Mouse (Mus musculus): ENCODE measurements around the gene Cep57l1. TPM values are rescaled to one million over a fixed set of nuclear protein-coding genes. Genes with fewer than 3 reads are reported as not detected.
"Not testable (repeated sequence)": the region's sequence is repeated elsewhere in the genome, so short reads cannot be mapped to it uniquely, and the experiment has no call there.

Gene Cep57l1
- polyA plus RNA-seq, 1 experiment from 2014 or later: 31.1 TPM

GRCm38 (mm10) chr10:41829980-41830379, 20.3 kb upstream of the Cep57l1 start:
- H3K4me2 ChIP-seq: no peak overlapping the region
- H3K27me3 ChIP-seq (replicated peaks; ENCODE audit: control insufficient read depth, insufficient read depth, low read length): no peaks in the 10 kb centered on the region
- H3K36me3 ChIP-seq (ENCODE audit: control insufficient read depth, insufficient read depth, low read length): no peaks in the 10 kb centered on the region
- WGBS: 80% methylated on average over 2 of the region's 2 CpGs
- ATAC-seq (replicated peaks; ENCODE audit: low FRiP score) (no peak), DNase-seq (ENCODE audit: low spot score) (no peak)
- H3K4me1 ChIP-seq (replicated peaks; ENCODE audit: control insufficient read depth, insufficient read depth, low read length): peaks cover 8% of the 10 kb centered on the region
- H3K4me3 ChIP-seq (ENCODE audit: low read depth, low read length): no peak overlapping the region
- H3K9ac ChIP-seq (ENCODE audit: low read depth, low read length): no peak overlapping the region
- no peak overlapping the region for H3K27ac ChIP-seq (ENCODE audit: low read depth, low read length)
- no peaks in the 10 kb centered on the region for H3K9me3 ChIP-seq (ENCODE audit: control insufficient read depth, low read length)

DNA sequence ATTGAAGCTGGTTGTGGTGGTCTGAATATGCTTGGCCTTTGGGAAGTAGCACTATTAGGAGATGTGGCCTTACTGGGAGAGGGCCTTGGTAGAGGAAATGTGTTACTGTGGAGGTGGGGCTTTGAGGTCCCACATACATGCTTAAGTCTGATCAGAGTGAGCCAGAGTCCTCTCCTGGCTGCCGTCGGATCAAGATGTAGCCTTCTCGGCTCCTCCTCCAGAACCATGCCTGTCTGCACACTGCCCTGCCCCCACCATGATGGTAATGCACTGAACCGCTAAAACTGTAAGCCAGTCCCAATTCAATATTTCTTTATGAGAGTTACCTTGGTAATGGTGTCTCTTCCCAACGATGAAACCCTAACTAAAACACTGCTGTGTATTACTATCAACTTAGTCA, 19.5 kb upstream of the Cep57l1 start:
- H3K27me3 ChIP-seq (replicated peaks; ENCODE audit: control insufficient read depth, insufficient read depth, low read length): no peaks in the 10 kb centered on the region
- H3K4me3 ChIP-seq (ENCODE audit: low read depth, low read length): no peak overlapping the region
- H3K36me3 ChIP-seq (ENCODE audit: control insufficient read depth, insufficient read depth, low read length): no peaks in the 10 kb centered on the region
- no peaks in the 10 kb centered on the region for H3K9me3 ChIP-seq (ENCODE audit: control insufficient read depth, low read length)
- no peak overlapping the region for H3K9ac ChIP-seq (ENCODE audit: low read depth, low read length)
- WGBS: 81% methylated on average over 5 of the region's 5 CpGs
- ATAC-seq (replicated peaks; ENCODE audit: low FRiP score) (no peak), DNase-seq (ENCODE audit: low spot score) (no peak)
- H3K27ac ChIP-seq (ENCODE audit: low read depth, low read length): no peak overlapping the region
- no peak overlapping the region for H3K4me2 ChIP-seq
- H3K4me1 ChIP-seq (replicated peaks; ENCODE audit: control insufficient read depth, insufficient read depth, low read length): peaks cover 8% of the 10 kb centered on the region

DNA sequence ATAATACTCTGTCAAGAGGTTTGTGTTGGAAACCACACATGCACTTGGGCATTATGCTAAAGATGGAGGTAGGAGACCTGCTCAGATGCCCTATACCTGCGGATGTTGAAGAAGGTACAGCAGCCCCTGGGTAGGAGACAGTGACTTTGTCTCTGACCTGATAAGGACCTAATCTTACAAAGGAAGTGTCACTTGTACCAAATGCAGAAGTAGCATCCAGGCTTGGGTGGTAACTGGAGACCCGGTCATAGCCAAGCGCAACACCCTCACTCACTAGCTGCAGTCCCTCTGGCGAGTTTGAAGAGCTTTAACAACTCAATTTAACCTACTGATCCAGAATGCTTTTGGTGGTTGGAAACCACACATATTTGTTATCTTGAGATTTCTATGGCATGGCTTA, 18.1 kb upstream of the Cep57l1 start:
- no peak for ATAC-seq (replicated peaks; ENCODE audit: low FRiP score)
- H3K9ac ChIP-seq (ENCODE audit: low read depth, low read length): no peak overlapping the region
- WGBS: 56% methylated on average over 4 of the region's 4 CpGs
- DNase-seq (ENCODE audit: low spot score): no peak
- H3K4me3 ChIP-seq (ENCODE audit: low read depth, low read length): no peak overlapping the region
- no peaks in the 10 kb centered on the region for H3K9me3 ChIP-seq (ENCODE audit: control insufficient read depth, low read length)
- H3K4me1 ChIP-seq (replicated peaks; ENCODE audit: control insufficient read depth, insufficient read depth, low read length): peaks cover 8% of the 10 kb centered on the region
- no peak overlapping the region for H3K27ac ChIP-seq (ENCODE audit: low read depth, low read length)
- no peak overlapping the region for H3K4me2 ChIP-seq
- no peaks in the 10 kb centered on the region for H3K27me3 ChIP-seq (replicated peaks; ENCODE audit: control insufficient read depth, insufficient read depth, low read length)
- no peaks in the 10 kb centered on the region for H3K36me3 ChIP-seq (ENCODE audit: control insufficient read depth, insufficient read depth, low read length)

- Histone ChIP-seq H3K4me3 (ENCODE audit: low read depth, low read length) (no peak overlapping the region), H3K9ac (ENCODE audit: low read depth, low read length) (no peak overlapping the region), H3K27me3 (replicated peaks; ENCODE audit: control insufficient read depth, insufficient read depth, low read length) (no peaks in the 10 kb centered on the region), H3K27ac (ENCODE audit: low read depth, low read length) (no peak overlapping the region), H3K9me3 (ENCODE audit: control insufficient read depth, low read length) (no peaks in the 10 kb centered on the region), H3K4me1 (replicated peaks; ENCODE audit: control insufficient read depth, insufficient read depth, low read length) (peaks cover 8% of the 10 kb centered on the region), H3K36me3 (ENCODE audit: control insufficient read depth, insufficient read depth, low read length) (no peaks in the 10 kb centered on the region), H3K4me2 (no peak overlapping the region)
- DNase-seq (ENCODE audit: low spot score) (no peak), ATAC-seq (replicated peaks; ENCODE audit: low FRiP score) (no peak)
- 58% methylated on average over 6 of the region's 6 CpGs for WGBS
Measured at GRCm38 (mm10) chr10:41826526-41827116, 16.9 kb upstream of the Cep57l1 start.

DNA sequence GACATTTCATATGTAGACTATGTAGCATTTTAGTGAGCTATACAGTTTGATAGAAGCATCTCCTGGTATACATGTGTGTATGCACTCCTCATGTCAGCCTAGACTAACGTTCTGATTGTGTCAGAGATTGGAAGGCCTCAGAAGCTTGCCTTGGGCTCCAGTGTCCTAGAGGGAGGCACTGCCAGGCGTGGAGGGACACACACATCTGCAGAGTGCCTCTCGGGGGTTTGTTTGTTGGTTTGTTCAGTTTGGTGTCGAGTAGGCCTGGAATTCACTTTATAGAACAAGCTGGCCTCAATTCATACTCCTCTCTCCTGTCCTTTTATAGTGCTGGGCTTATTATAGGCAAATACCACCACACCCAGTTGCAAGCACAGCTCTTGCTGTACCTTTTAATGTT, 16.3 kb upstream of the Cep57l1 start:
- no peak overlapping the region for H3K4me3 ChIP-seq (ENCODE audit: low read depth, low read length)
- 82% methylated on average over 4 of the region's 4 CpGs for WGBS
- peaks cover 8% of the 10 kb centered on the region for H3K4me1 ChIP-seq (replicated peaks; ENCODE audit: control insufficient read depth, insufficient read depth, low read length)
- no peaks in the 10 kb centered on the region for H3K27me3 ChIP-seq (replicated peaks; ENCODE audit: control insufficient read depth, insufficient read depth, low read length)
- H3K27ac ChIP-seq (ENCODE audit: low read depth, low read length): no peak overlapping the region
- no peak overlapping the region for H3K4me2 ChIP-seq
- no peak overlapping the region for H3K9ac ChIP-seq (ENCODE audit: low read depth, low read length)
- DNase-seq (ENCODE audit: low spot score) (no peak), ATAC-seq (replicated peaks; ENCODE audit: low FRiP score) (no peak)
- H3K36me3 ChIP-seq (ENCODE audit: control insufficient read depth, insufficient read depth, low read length): no peaks in the 10 kb centered on the region
- no peaks in the 10 kb centered on the region for H3K9me3 ChIP-seq (ENCODE audit: control insufficient read depth, low read length)

DNA sequence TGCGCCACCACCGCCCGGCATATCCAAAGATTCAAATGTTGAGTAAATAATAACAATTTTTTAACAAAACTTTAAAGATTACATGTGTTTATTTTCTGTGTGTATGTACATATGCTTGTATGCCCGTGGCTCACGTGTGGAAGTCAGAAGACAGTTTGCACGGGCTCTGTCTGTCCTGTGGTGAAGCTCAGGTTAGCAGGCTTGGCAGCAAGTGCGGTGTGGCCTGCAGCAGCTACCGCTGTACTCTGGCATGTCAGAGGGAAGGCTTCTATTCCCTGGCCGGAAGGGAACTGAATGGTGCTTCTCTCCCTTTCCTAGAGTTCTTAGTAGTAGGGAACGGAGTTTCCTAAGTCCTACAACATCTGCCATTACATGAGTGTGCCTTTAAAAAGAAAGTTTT, 15.4 kb upstream of the Cep57l1 start:
- no peak overlapping the region for H3K9ac ChIP-seq (ENCODE audit: low read depth, low read length)
- ATAC-seq (replicated peaks; ENCODE audit: low FRiP score) (no peak), DNase-seq (ENCODE audit: low spot score) (no peak)
- no peaks in the 10 kb centered on the region for H3K36me3 ChIP-seq (ENCODE audit: control insufficient read depth, insufficient read depth, low read length)
- 84% methylated on average over 10 of the region's 10 CpGs for WGBS
- H3K27me3 ChIP-seq (replicated peaks; ENCODE audit: control insufficient read depth, insufficient read depth, low read length): no peaks in the 10 kb centered on the region
- H3K4me2 ChIP-seq: no peak overlapping the region
- peaks cover 8% of the 10 kb centered on the region for H3K4me1 ChIP-seq (replicated peaks; ENCODE audit: control insufficient read depth, insufficient read depth, low read length)
- H3K9me3 ChIP-seq (ENCODE audit: control insufficient read depth, low read length): no peaks in the 10 kb centered on the region
- no peak overlapping the region for H3K4me3 ChIP-seq (ENCODE audit: low read depth, low read length)
- H3K27ac ChIP-seq (ENCODE audit: low read depth, low read length): no peak overlapping the region

DNA sequence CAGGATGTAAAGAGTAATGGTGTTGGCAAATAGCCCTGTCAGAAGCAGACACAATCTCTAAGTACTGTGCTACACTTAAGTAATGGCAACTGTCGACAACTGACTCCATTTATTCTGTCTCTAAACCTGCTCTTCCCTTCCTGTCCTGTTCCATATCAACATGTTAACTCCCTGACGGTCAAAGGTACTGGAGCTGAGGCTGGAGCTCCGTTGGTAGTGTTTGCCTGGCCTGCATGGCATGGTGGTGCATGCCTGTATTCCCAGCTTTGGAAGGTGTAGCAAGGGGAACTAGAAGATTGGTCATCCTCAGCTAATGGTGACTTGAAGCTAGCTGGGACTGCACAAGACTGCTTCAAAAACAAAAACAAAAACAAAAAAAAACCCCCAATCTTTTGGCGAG, 14.2 kb upstream of the Cep57l1 start:
- Histone ChIP-seq H3K4me3 (ENCODE audit: low read depth, low read length) (no peak overlapping the region), H3K4me2 (no peak overlapping the region), H3K27ac (ENCODE audit: low read depth, low read length) (no peak overlapping the region), H3K36me3 (ENCODE audit: control insufficient read depth, insufficient read depth, low read length) (no peaks in the 10 kb centered on the region), H3K27me3 (replicated peaks; ENCODE audit: control insufficient read depth, insufficient read depth, low read length) (no peaks in the 10 kb centered on the region), H3K4me1 (replicated peaks; ENCODE audit: control insufficient read depth, insufficient read depth, low read length) (peaks cover 8% of the 10 kb centered on the region), H3K9me3 (ENCODE audit: control insufficient read depth, low read length) (no peaks in the 10 kb centered on the region), H3K9ac (ENCODE audit: low read depth, low read length) (no peak overlapping the region)
- no peak for ATAC-seq (replicated peaks; ENCODE audit: low FRiP score)
- 71% methylated on average over 4 of the region's 4 CpGs for WGBS
- no peak for DNase-seq (ENCODE audit: low spot score)

DNA sequence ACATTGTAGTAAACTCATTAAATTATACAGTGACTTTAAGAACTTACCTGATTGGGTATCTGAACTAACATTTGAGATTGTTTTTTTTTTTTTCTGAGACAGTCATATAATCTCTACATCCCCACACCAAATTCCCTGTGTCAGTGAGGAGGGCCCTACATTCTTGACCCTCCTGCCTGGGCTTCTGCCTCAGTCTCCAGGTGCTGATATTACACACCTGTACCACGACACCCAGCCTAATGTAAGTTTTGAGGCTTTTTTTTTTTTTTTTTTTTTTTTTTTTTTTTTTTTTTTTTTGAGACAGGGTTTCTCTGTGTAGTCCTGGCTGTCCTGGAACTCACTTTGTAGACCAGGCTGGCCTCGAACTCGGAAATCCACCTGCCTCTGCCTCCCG, 13.6 kb upstream of the Cep57l1 start:
- 88% methylated on average over 3 of the region's 4 CpGs for WGBS
- H3K27ac ChIP-seq (ENCODE audit: low read depth, low read length); H3K4me1 ChIP-seq (replicated peaks; ENCODE audit: control insufficient read depth, insufficient read depth, low read length); H3K9me3 ChIP-seq (ENCODE audit: control insufficient read depth, low read length); H3K36me3 ChIP-seq (ENCODE audit: control insufficient read depth, insufficient read depth, low read length); H3K4me3 ChIP-seq (ENCODE audit: low read depth, low read length); ATAC-seq (replicated peaks; ENCODE audit: low FRiP score); DNase-seq (ENCODE audit: low spot score); H3K27me3 ChIP-seq (replicated peaks; ENCODE audit: control insufficient read depth, insufficient read depth, low read length); H3K4me2 ChIP-seq; H3K9ac ChIP-seq (ENCODE audit: low read depth, low read length): not testable (repeated sequence)

GRCm38 (mm10) chr10:41822573-41823281, 13.1 kb upstream of the Cep57l1 start:
- Histone ChIP-seq H3K36me3 (ENCODE audit: control insufficient read depth, insufficient read depth, low read length) (no peaks in the 10 kb centered on the region), H3K9me3 (ENCODE audit: control insufficient read depth, low read length) (no peaks in the 10 kb centered on the region), H3K27ac (ENCODE audit: low read depth, low read length) (no peak overlapping the region), H3K4me2 (no peak overlapping the region), H3K4me3 (ENCODE audit: low read depth, low read length) (no peak overlapping the region), H3K27me3 (replicated peaks; ENCODE audit: control insufficient read depth, insufficient read depth, low read length) (no peaks in the 10 kb centered on the region), H3K9ac (ENCODE audit: low read depth, low read length) (no peak overlapping the region), H3K4me1 (replicated peaks; ENCODE audit: control insufficient read depth, insufficient read depth, low read length) (peaks cover 4% of the 10 kb centered on the region)
- no peak for DNase-seq (ENCODE audit: low spot score)
- WGBS: 81% methylated on average over 5 of the region's 5 CpGs
- no peak for ATAC-seq (replicated peaks; ENCODE audit: low FRiP score)

Data from liver, embryonic 11.5 days (tissue).